Mouse (Mus musculus): ENCODE measurements around the gene Pknox2. TPM values are rescaled to one million over a fixed set of nuclear protein-coding genes. Genes with fewer than 3 reads are reported as not detected.

The Pknox2 gene
- polyA plus RNA-seq, 1 experiment from 2014 or later: 33.0 TPM

- Histone ChIP-seq H3K4me1 (peaks cover 44% of the 10 kb centered on the region), H3K4me3 (no peak overlapping the region), H3K27ac (replicated peaks) (peak overlapping the region; percentile 15), H3K9me3 (no peaks in the 10 kb centered on the region), H3K27me3 (replicated peaks; ENCODE audit: low read depth, poor library complexity, severe bottlenecking) (no peaks in the 10 kb centered on the region), H3K36me3 (replicated peaks) (peaks cover 5% of the 10 kb centered on the region; the same call in 1 of the 2 replicates)
- no peak for DNase-seq (ENCODE audit: low spot score)
- WGBS: 45% methylated on average over 7 of the region's 7 CpGs
These were observed 145.2 kb downstream of the Pknox2 start for GRCm38 (mm10) chr9:37001935-37002535.

- Histone ChIP-seq H3K9me3 (no peaks in the 10 kb centered on the region), H3K36me3 (replicated peaks) (peaks cover 12% of the 10 kb centered on the region; the same call in 1 of the 2 replicates), H3K27ac (replicated peaks) (no peak overlapping the region), H3K4me3 (no peak overlapping the region), H3K4me1 (peaks cover 27% of the 10 kb centered on the region), H3K27me3 (replicated peaks; ENCODE audit: low read depth, poor library complexity, severe bottlenecking) (no peaks in the 10 kb centered on the region)
- no peak for DNase-seq (ENCODE audit: low spot score)
- 92% methylated on average over 3 of the region's 3 CpGs for WGBS
These were observed 147.8 kb downstream of the Pknox2 start for GRCm38 (mm10) chr9:36999393-36999792.

- WGBS: 75% methylated on average over 13 of the region's 13 CpGs
- no peaks in the 10 kb centered on the region for H3K27me3 ChIP-seq (replicated peaks; ENCODE audit: low read depth, poor library complexity, severe bottlenecking)
These were observed 156.4 kb downstream of the Pknox2 start for GRCm38 (mm10) chr9:36990626-36991368.

GRCm38 (mm10) chr9:36989991-36990390, 157.2 kb downstream of the Pknox2 start:
- Histone ChIP-seq H3K9me3 (no peaks in the 10 kb centered on the region), H3K4me1 (peaks cover 16% of the 10 kb centered on the region), H3K27ac (replicated peaks) (no peak overlapping the region), H3K4me3 (no peak overlapping the region), H3K27me3 (replicated peaks; ENCODE audit: low read depth, poor library complexity, severe bottlenecking) (no peaks in the 10 kb centered on the region), H3K36me3 (replicated peaks) (peaks cover 11% of the 10 kb centered on the region)
- DNase-seq (ENCODE audit: low spot score): no peak
- WGBS: 88% methylated on average over 3 of the region's 3 CpGs

More at GRCm38 (mm10) chr9:36990626-36991368, 156.4 kb downstream of the Pknox2 start:
- Histone ChIP-seq H3K4me3 (no peak overlapping the region), H3K36me3 (replicated peaks) (peaks cover 10% of the 10 kb centered on the region), H3K4me1 (peaks cover 15% of the 10 kb centered on the region), H3K9me3 (no peaks in the 10 kb centered on the region), H3K27ac (replicated peaks) (0 out of 2 replicates have a peak overlapping the region, but pooled peaks have one; percentile 1)
- no peak for DNase-seq (ENCODE audit: low spot score)

GRCm38 (mm10) chr9:36985233-36985632, 162.0 kb downstream of the Pknox2 start:
- no peak overlapping the region for H3K4me3 ChIP-seq

GRCm38 (mm10) chr9:36976596-36977362, 170.4 kb downstream of the Pknox2 start:
- DNase-seq (ENCODE audit: low spot score): peak; percentile 49
- 41% methylated on average over 11 of the region's 11 CpGs for WGBS
- no peaks in the 10 kb centered on the region for H3K36me3 ChIP-seq (replicated peaks)
- H3K27me3 ChIP-seq (replicated peaks; ENCODE audit: low read depth, poor library complexity, severe bottlenecking): no peaks in the 10 kb centered on the region
- peaks cover 79% of the 10 kb centered on the region for H3K4me1 ChIP-seq
- no peaks in the 10 kb centered on the region for H3K9me3 ChIP-seq
- peak overlapping the region; percentile 20; the same call in 1 of the 2 replicates for H3K27ac ChIP-seq (replicated peaks)
- no peak overlapping the region for H3K4me3 ChIP-seq

More at GRCm38 (mm10) chr9:36985233-36985632, 162.0 kb downstream of the Pknox2 start:
- Histone ChIP-seq H3K4me1 (peaks cover 6% of the 10 kb centered on the region), H3K27me3 (replicated peaks; ENCODE audit: low read depth, poor library complexity, severe bottlenecking) (no peaks in the 10 kb centered on the region), H3K36me3 (replicated peaks) (peaks cover 19% of the 10 kb centered on the region), H3K27ac (replicated peaks) (no peak overlapping the region), H3K9me3 (no peaks in the 10 kb centered on the region)
- DNase-seq (ENCODE audit: low spot score): no peak
- WGBS: 85% methylated on average over 9 of the region's 9 CpGs

- 58% methylated on average over 11 of the region's 11 CpGs for WGBS
- H3K36me3 ChIP-seq (replicated peaks): no peaks in the 10 kb centered on the region
- DNase-seq (ENCODE audit: low spot score): peak; percentile 28
- H3K27ac ChIP-seq (replicated peaks): 0 out of 2 replicates have a peak overlapping the region, but pooled peaks have one; percentile 32
- no peaks in the 10 kb centered on the region for H3K9me3 ChIP-seq
- no peaks in the 10 kb centered on the region for H3K27me3 ChIP-seq (replicated peaks; ENCODE audit: low read depth, poor library complexity, severe bottlenecking)
- no peak overlapping the region for H3K4me3 ChIP-seq
- H3K4me1 ChIP-seq: peaks cover 90% of the 10 kb centered on the region
These were observed 173.6 kb downstream of the Pknox2 start for GRCm38 (mm10) chr9:36973486-36974227.

GRCm38 (mm10) chr9:36972089-36972488, 175.1 kb downstream of the Pknox2 start:
- peak; percentile 64 for DNase-seq (ENCODE audit: low spot score)
- Histone ChIP-seq H3K4me3 (no peak overlapping the region), H3K36me3 (replicated peaks) (peaks cover 11% of the 10 kb centered on the region), H3K27me3 (replicated peaks; ENCODE audit: low read depth, poor library complexity, severe bottlenecking) (no peaks in the 10 kb centered on the region), H3K27ac (replicated peaks) (no peak overlapping the region), H3K9me3 (no peaks in the 10 kb centered on the region), H3K4me1 (peaks cover 91% of the 10 kb centered on the region)
- WGBS: 8% methylated on average over 3 of the region's 3 CpGs

GRCm38 (mm10) chr9:36971066-36971465, 176.1 kb downstream of the Pknox2 start:
- Histone ChIP-seq H3K9me3 (no peaks in the 10 kb centered on the region), H3K27me3 (replicated peaks; ENCODE audit: low read depth, poor library complexity, severe bottlenecking) (no peaks in the 10 kb centered on the region), H3K4me3 (no peak overlapping the region), H3K27ac (replicated peaks) (0 out of 2 replicates have a peak overlapping the region, but pooled peaks have one; percentile 15), H3K4me1 (peaks cover 90% of the 10 kb centered on the region), H3K36me3 (replicated peaks) (peaks cover 16% of the 10 kb centered on the region)
- 33% methylated on average over 3 of the region's 3 CpGs for WGBS
- no peak for DNase-seq (ENCODE audit: low spot score)

GRCm38 (mm10) chr9:36970651-36971050, 176.6 kb downstream of the Pknox2 start:
- H3K27ac ChIP-seq (replicated peaks): no peak overlapping the region
- 11% methylated on average over 5 of the region's 5 CpGs for WGBS
- H3K4me1 ChIP-seq: peaks cover 86% of the 10 kb centered on the region

GRCm38 (mm10) chr9:36969131-36969530, 178.1 kb downstream of the Pknox2 start:
- Histone ChIP-seq H3K4me1 (peaks cover 81% of the 10 kb centered on the region), H3K27me3 (replicated peaks; ENCODE audit: low read depth, poor library complexity, severe bottlenecking) (no peaks in the 10 kb centered on the region), H3K27ac (replicated peaks) (no peak overlapping the region), H3K9me3 (no peaks in the 10 kb centered on the region), H3K4me3 (no peak overlapping the region), H3K36me3 (replicated peaks) (peaks cover 16% of the 10 kb centered on the region)
- no peak for DNase-seq (ENCODE audit: low spot score)
- 79% methylated on average over 1 of the region's 1 CpGs for WGBS

More at GRCm38 (mm10) chr9:36970651-36971050, 176.6 kb downstream of the Pknox2 start:
- H3K4me3 ChIP-seq: no peak overlapping the region
- no peaks in the 10 kb centered on the region for H3K27me3 ChIP-seq (replicated peaks; ENCODE audit: low read depth, poor library complexity, severe bottlenecking)
- H3K36me3 ChIP-seq (replicated peaks): peaks cover 16% of the 10 kb centered on the region
- H3K9me3 ChIP-seq: no peaks in the 10 kb centered on the region
- DNase-seq (ENCODE audit: low spot score): peak; percentile 80

- H3K4me1 ChIP-seq: peaks cover 81% of the 10 kb centered on the region
- no peaks in the 10 kb centered on the region for H3K27me3 ChIP-seq (replicated peaks; ENCODE audit: low read depth, poor library complexity, severe bottlenecking)
- H3K4me3 ChIP-seq: no peak overlapping the region
- WGBS: 49% methylated on average over 7 of the region's 7 CpGs
- no peak overlapping the region for H3K27ac ChIP-seq (replicated peaks)
- H3K36me3 ChIP-seq (replicated peaks): peaks cover 16% of the 10 kb centered on the region
- DNase-seq (ENCODE audit: low spot score): peak; percentile 72
- no peaks in the 10 kb centered on the region for H3K9me3 ChIP-seq
These were observed 178.5 kb downstream of the Pknox2 start for GRCm38 (mm10) chr9:36968713-36969112.
